Mouse (Mus musculus): ENCODE measurements around the gene Parp3. TPM values are rescaled to one million over a fixed set of nuclear protein-coding genes. Genes with fewer than 3 reads are reported as not detected.

Parp3 gene
- polyA plus RNA-seq, 1 experiment, result 46.8 TPM

- Histone ChIP-seq H3K4me1 (ENCODE audit: control insufficient read depth, insufficient read depth, insufficient read length, low read length) (peaks cover 6% of the 10 kb centered on the region), H3K4me3 (ENCODE audit: insufficient read depth, low read depth, low read length) (no peak overlapping the region), H3K27ac (replicated peaks; ENCODE audit: low read depth, low read length) (no peak overlapping the region)
Measured at GRCm38 (mm10) chr9:106481075-106481474, 4.3 kb upstream of the Parp3 start.

GRCm38 (mm10) chr9:106480541-106480940 lies 3.8 kb upstream of the Parp3 start:
- Histone ChIP-seq H3K27ac (replicated peaks; ENCODE audit: low read depth, low read length) (no peak overlapping the region), H3K4me3 (ENCODE audit: insufficient read depth, low read depth, low read length) (no peak overlapping the region), H3K4me1 (ENCODE audit: control insufficient read depth, insufficient read depth, insufficient read length, low read length) (peaks cover 6% of the 10 kb centered on the region)

- Histone ChIP-seq H3K4me3 (ENCODE audit: insufficient read depth, low read depth, low read length) (peak overlapping the region; percentile 69; the same call in 1 of the 2 replicates), H3K27ac (replicated peaks; ENCODE audit: low read depth, low read length) (no peak overlapping the region)
Measured at GRCm38 (mm10) chr9:106478101-106478500, 1.4 kb upstream of the Parp3 start.

GRCm38 (mm10) chr9:106477649-106478048 lies 900 bp upstream of the Parp3 start:
- Histone ChIP-seq H3K27ac (replicated peaks; ENCODE audit: low read depth, low read length) (no peak overlapping the region), H3K4me1 (ENCODE audit: control insufficient read depth, insufficient read depth, insufficient read length, low read length) (peaks cover 9% of the 10 kb centered on the region), H3K4me3 (ENCODE audit: insufficient read depth, low read depth, low read length) (peak overlapping the region; percentile 69)

More at GRCm38 (mm10) chr9:106478101-106478500, 1.4 kb upstream of the Parp3 start:
- peaks cover 9% of the 10 kb centered on the region for H3K4me1 ChIP-seq (ENCODE audit: control insufficient read depth, insufficient read depth, insufficient read length, low read length)

GRCm38 (mm10) chr9:106476002-106476923 lies 486 bp downstream of the Parp3 start:
- Histone ChIP-seq H3K4me3 (ENCODE audit: insufficient read depth, low read depth, low read length) (peak overlapping the region; percentile 70), H3K4me1 (ENCODE audit: control insufficient read depth, insufficient read depth, insufficient read length, low read length) (peaks cover 9% of the 10 kb centered on the region), H3K27ac (replicated peaks; ENCODE audit: low read depth, low read length) (peak overlapping the region; percentile 92)

- Histone ChIP-seq H3K4me1 (ENCODE audit: control insufficient read depth, insufficient read depth, insufficient read length, low read length) (peaks cover 9% of the 10 kb centered on the region), H3K27ac (replicated peaks; ENCODE audit: low read depth, low read length) (peak within 1 kb of the TSS; percentile 92), H3K4me3 (ENCODE audit: insufficient read depth, low read depth, low read length) (peak within 1 kb of the TSS; percentile 70)
Measured at GRCm38 (mm10) chr9:106475663-106476001, 1.1 kb downstream of the Parp3 start, which contains the start of gene Rrp9. TSS of gene Rrp9 (plus strand) at chr9:106475963.

- peak overlapping the region; percentile 92 for H3K27ac ChIP-seq (replicated peaks; ENCODE audit: low read depth, low read length)
- peak overlapping the region; percentile 70 for H3K4me3 ChIP-seq (ENCODE audit: insufficient read depth, low read depth, low read length)
- H3K4me1 ChIP-seq (ENCODE audit: control insufficient read depth, insufficient read depth, insufficient read length, low read length), result peaks cover 9% of the 10 kb centered on the region
Measured at GRCm38 (mm10) chr9:106475046-106475445, 1.7 kb downstream of the Parp3 start.

- Histone ChIP-seq H3K4me3 (ENCODE audit: insufficient read depth, low read depth, low read length) (0 out of 2 replicates have a peak overlapping the region, but pooled peaks have one; percentile 16), H3K4me1 (ENCODE audit: control insufficient read depth, insufficient read depth, insufficient read length, low read length) (peaks cover 9% of the 10 kb centered on the region), H3K27ac (replicated peaks; ENCODE audit: low read depth, low read length) (no peak overlapping the region)
Measured at GRCm38 (mm10) chr9:106474456-106474855, 2.3 kb downstream of the Parp3 start.

GRCm38 (mm10) chr9:106473753-106474105 lies 3.0 kb downstream of the Parp3 start:
- Histone ChIP-seq H3K27ac (replicated peaks; ENCODE audit: low read depth, low read length) (no peak overlapping the region), H3K4me3 (ENCODE audit: insufficient read depth, low read depth, low read length) (no peak overlapping the region)

GRCm38 (mm10) chr9:106473081-106473752 lies 3.5 kb downstream of the Parp3 start:
- Histone ChIP-seq H3K4me1 (ENCODE audit: control insufficient read depth, insufficient read depth, insufficient read length, low read length) (peaks cover 9% of the 10 kb centered on the region), H3K4me3 (ENCODE audit: insufficient read depth, low read depth, low read length) (no peak overlapping the region), H3K27ac (replicated peaks; ENCODE audit: low read depth, low read length) (no peak overlapping the region)

More at GRCm38 (mm10) chr9:106473753-106474105, 3.0 kb downstream of the Parp3 start:
- peaks cover 9% of the 10 kb centered on the region for H3K4me1 ChIP-seq (ENCODE audit: control insufficient read depth, insufficient read depth, insufficient read length, low read length)

GRCm38 (mm10) chr9:106472321-106472720 lies 4.4 kb downstream of the Parp3 start:
- Histone ChIP-seq H3K27ac (replicated peaks; ENCODE audit: low read depth, low read length) (peak overlapping the region; percentile 60), H3K4me1 (ENCODE audit: control insufficient read depth, insufficient read depth, insufficient read length, low read length) (peaks cover 4% of the 10 kb centered on the region), H3K4me3 (ENCODE audit: insufficient read depth, low read depth, low read length) (no peak overlapping the region)

- peak overlapping the region; percentile 13; the same call in 1 of the 2 replicates for H3K4me3 ChIP-seq (ENCODE audit: insufficient read depth, low read depth, low read length)
- peaks cover 4% of the 10 kb centered on the region for H3K4me1 ChIP-seq (ENCODE audit: control insufficient read depth, insufficient read depth, insufficient read length, low read length)
- H3K27ac ChIP-seq (replicated peaks; ENCODE audit: low read depth, low read length), result peak overlapping the region; percentile 60
Measured at GRCm38 (mm10) chr9:106471892-106472291, 4.9 kb downstream of the Parp3 start.

- H3K4me1 ChIP-seq (ENCODE audit: control insufficient read depth, insufficient read depth, insufficient read length, low read length), result peaks cover 4% of the 10 kb centered on the region
- H3K27ac ChIP-seq (replicated peaks; ENCODE audit: low read depth, low read length), result peak overlapping the region; percentile 24; the same call in 1 of the 2 replicates
- H3K4me3 ChIP-seq (ENCODE audit: insufficient read depth, low read depth, low read length), result peak overlapping the region; percentile 13; the same call in 1 of the 2 replicates
Measured at GRCm38 (mm10) chr9:106470991-106471750, 5.6 kb downstream of the Parp3 start.

- no peak overlapping the region for H3K4me3 ChIP-seq (ENCODE audit: insufficient read depth, low read depth, low read length)
- no peak overlapping the region for H3K27ac ChIP-seq (replicated peaks; ENCODE audit: low read depth, low read length)
- no peaks in the 10 kb centered on the region; the same call in none of the 2 replicates for H3K4me1 ChIP-seq (ENCODE audit: control insufficient read depth, insufficient read depth, insufficient read length, low read length)
Measured at GRCm38 (mm10) chr9:106469776-106470175, 7.0 kb downstream of the Parp3 start.

GRCm38 (mm10) chr9:106469317-106469716 lies 7.4 kb downstream of the Parp3 start:
- Histone ChIP-seq H3K27ac (replicated peaks; ENCODE audit: low read depth, low read length) (no peak overlapping the region), H3K4me3 (ENCODE audit: insufficient read depth, low read depth, low read length) (no peak overlapping the region), H3K4me1 (ENCODE audit: control insufficient read depth, insufficient read depth, insufficient read length, low read length) (no peaks in the 10 kb centered on the region; the same call in none of the 2 replicates)
